Mouse (Mus musculus) MEL (cell line): ENCODE data around the gene Arhgap28. TPM values are rescaled to one million over a fixed set of nuclear protein-coding genes. Genes with fewer than 3 reads are reported as not detected.
A peak's percentile ranks its signal among the peaks of the same experiment; 100 is the strongest.

ENCODE experiments used
- DNase-seq: peaks from one replicate; pipeline ENCODE4 v3.0.0; 2011; ENCODE audit warnings: low read depth, low spot score
- H3K27ac ChIP-seq: 2 replicates; pipeline ENCODE4 v1.5.1; 2012; ENCODE audit warnings: low read depth, mild to moderate bottlenecking, control low read depth, low read length, moderate library complexity; ENCODE audit not compliant: control insufficient read depth
- H3K27me3 ChIP-seq, 2 experiments: fragments of 150-350 bp in 1 of 2; sonication (generic) in 1 of 2; 2 replicates each; pipeline ENCODE4 v1.6.1; 2012; ENCODE audit warnings: low read length in 2 of 2, mild to moderate bottlenecking in 2 of 2, improper control_type of control experiment in 1 of 2, moderate library complexity in 1 of 2; ENCODE audit not compliant: insufficient read depth in 2 of 2, control insufficient read depth in 1 of 2
- H3K36me3 ChIP-seq, 2 experiments: 2 replicates each; pipeline ENCODE4 v1.6.1; 2012 to 2014; ENCODE audit warnings: low read length in 2 of 2, improper control_type of control experiment in 1 of 2, inconsistent platforms in 1 of 2, mild to moderate bottlenecking in 1 of 2; ENCODE audit not compliant: insufficient read depth in 2 of 2, control insufficient read depth in 1 of 2
- H3K4me1 ChIP-seq, 2 experiments: fragments of 150-350 bp in 1 of 2; sonication (generic) in 1 of 2; 2 replicates each; pipeline ENCODE4 v1.6.1; 2012; ENCODE audit warnings: low read length in 2 of 2, improper control_type of control experiment in 1 of 2, mild to moderate bottlenecking in 1 of 2; ENCODE audit not compliant: insufficient read depth in 2 of 2, control insufficient read depth in 1 of 2
- H3K4me3 ChIP-seq, 2 experiments: fragments of 150-350 bp in 1 of 2; sonication (generic) in 1 of 2; 2 replicates each; pipeline ENCODE4 v1.5.1; 2012; ENCODE audit warnings: low read depth in 2 of 2, low read length in 2 of 2, mild to moderate bottlenecking in 2 of 2, moderate library complexity in 2 of 2, control low read depth in 1 of 2, improper control_type of control experiment in 1 of 2; ENCODE audit not compliant: control insufficient read depth in 1 of 2, insufficient read depth in 1 of 2
- H3K79me2 ChIP-seq: 2 replicates; pipeline ENCODE4 v1.6.1; 2012; ENCODE audit warnings: mild to moderate bottlenecking, low read length, moderate library complexity; ENCODE audit not compliant: control insufficient read depth, poor library complexity, insufficient read depth
- H3K9ac ChIP-seq: 2 replicates; pipeline ENCODE4 v1.6.1; 2012; ENCODE audit warnings: low read depth, mild to moderate bottlenecking, control low read depth, low read length, moderate library complexity; ENCODE audit not compliant: control insufficient read depth, poor library complexity, severe bottlenecking
- H3K9me3 ChIP-seq: fragments of 150-350 bp; sonication (generic); replicated peaks from 2 replicates; pipeline ENCODE4 v1.6.1; 2012; ENCODE audit warnings: mild to moderate bottlenecking, low read length, improper control_type of control experiment, moderate library complexity; ENCODE audit not compliant: insufficient read depth
- BHLHE40 ChIP-seq: IDR thresholded peaks from 2 replicates; pipeline ENCODE4 v1.6.1; 2012; ENCODE audit warnings: low read depth, mild to moderate bottlenecking, inconsistent platforms, low read length, improper control_type of control experiment, borderline replicate concordance
- CHD1 ChIP-seq: IDR thresholded peaks from 2 replicates; pipeline ENCODE4 v1.6.1; 2012; ENCODE audit warnings: low read depth, mild to moderate bottlenecking, inconsistent platforms, low read length, improper control_type of control experiment
- CHD2 ChIP-seq: IDR thresholded peaks from 2 replicates; pipeline ENCODE4 v1.6.1; 2011; ENCODE audit warnings: low read length, improper control_type of control experiment
- CTCF ChIP-seq, 3 experiments: IDR thresholded peaks in 2 of 3; conservative IDR thresholded peaks in 1 of 3; 2 replicates each; pipeline ENCODE4 v1.5.1; 2011 to 2012; ENCODE audit warnings: low read length in 3 of 3, low read depth in 2 of 3, mild to moderate bottlenecking in 2 of 3, improper control_type of control experiment in 1 of 3, inconsistent platforms in 1 of 3, mixed read lengths in 1 of 3, moderate library complexity in 1 of 3; ENCODE audit not compliant: control insufficient read depth in 1 of 3, insufficient read depth in 1 of 3, poor library complexity in 1 of 3, severe bottlenecking in 1 of 3
- E2F4 ChIP-seq: IDR thresholded peaks from 2 replicates; pipeline ENCODE4 v1.6.1; 2011; ENCODE audit warnings: low read depth, low read length, improper control_type of control experiment, borderline replicate concordance
- ELF1 ChIP-seq: IDR thresholded peaks from 2 replicates; pipeline ENCODE4 v1.6.1; 2014; ENCODE audit warnings: low read depth, mild to moderate bottlenecking, inconsistent platforms, low read length, improper control_type of control experiment, moderate library complexity
- ETS1 ChIP-seq: IDR thresholded peaks from 2 replicates; pipeline ENCODE4 v1.6.1; 2012; ENCODE audit warnings: low read depth, mild to moderate bottlenecking, inconsistent platforms, low read length, improper control_type of control experiment, moderate library complexity
- GABPA ChIP-seq: IDR thresholded peaks from 2 replicates; pipeline ENCODE4 v1.6.1; 2012; ENCODE audit warnings: low read depth, mild to moderate bottlenecking, inconsistent platforms, low read length, improper control_type of control experiment, moderate library complexity
- GATA1 ChIP-seq: IDR thresholded peaks from 2 replicates; pipeline ENCODE4 v1.6.1; 2011; ENCODE audit warnings: low read depth, low read length, improper control_type of control experiment
- HCFC1 ChIP-seq: IDR thresholded peaks from 2 replicates; pipeline ENCODE4 v1.6.1; 2012; ENCODE audit warnings: low read depth, mild to moderate bottlenecking, inconsistent platforms, low read length, improper control_type of control experiment, moderate library complexity
- JUND ChIP-seq: IDR thresholded peaks from 2 replicates; pipeline ENCODE4 v1.6.1; 2011; ENCODE audit warnings: low read depth, mild to moderate bottlenecking, improper control_type of control experiment, low read length
- KAT2A ChIP-seq: conservative IDR thresholded peaks from 2 replicates; pipeline ENCODE4 v1.6.1; 2012; ENCODE audit warnings: low read depth, low read length, improper control_type of control experiment, inconsistent platforms
- MAX ChIP-seq: IDR thresholded peaks from 2 replicates; pipeline ENCODE4 v1.6.1; 2011; ENCODE audit warnings: low read length, improper control_type of control experiment
- MAZ ChIP-seq: IDR thresholded peaks from 2 replicates; pipeline ENCODE4 v1.6.1; 2012; ENCODE audit warnings: low read depth, mild to moderate bottlenecking, inconsistent platforms, low read length, improper control_type of control experiment
- MEF2A ChIP-seq: IDR thresholded peaks from 2 replicates; pipeline ENCODE4 v1.6.1; 2014; ENCODE audit warnings: low read depth, mild to moderate bottlenecking, inconsistent platforms, low read length, improper control_type of control experiment; ENCODE audit not compliant: poor library complexity, insufficient replicate concordance, severe bottlenecking; ENCODE audit errors: extremely low read depth
- MXI1 ChIP-seq: IDR thresholded peaks from 2 replicates; pipeline ENCODE4 v1.6.1; 2011; ENCODE audit warnings: mild to moderate bottlenecking, low read depth, low read length, improper control_type of control experiment
- MYB ChIP-seq: IDR thresholded peaks from 2 replicates; pipeline ENCODE4 v1.6.1; 2011; ENCODE audit warnings: mild to moderate bottlenecking, low read depth, low read length, improper control_type of control experiment
- NELFE ChIP-seq: IDR thresholded peaks from 2 replicates; pipeline ENCODE4 v1.6.1; 2011; ENCODE audit warnings: low read depth, low read length, improper control_type of control experiment
- NRF1 ChIP-seq: IDR thresholded peaks from 2 replicates; pipeline ENCODE4 v1.6.1; 2014; ENCODE audit warnings: low read depth, mild to moderate bottlenecking, inconsistent platforms, low read length, improper control_type of control experiment, moderate library complexity; ENCODE audit not compliant: poor library complexity, insufficient read depth, severe bottlenecking
- POLR2A ChIP-seq, 2 experiments: IDR thresholded peaks; 2 replicates each; pipeline ENCODE4 v1.6.1; 2011 to 2012; ENCODE audit warnings: low read length in 2 of 2, mild to moderate bottlenecking in 2 of 2, control low read depth in 1 of 2, improper control_type of control experiment in 1 of 2, low read depth in 1 of 2, moderate library complexity in 1 of 2; ENCODE audit not compliant: control insufficient read depth in 1 of 2, insufficient read depth in 1 of 2, poor library complexity in 1 of 2
- RAD21 ChIP-seq: IDR thresholded peaks from 2 replicates; pipeline ENCODE4 v1.6.1; 2011; ENCODE audit warnings: mild to moderate bottlenecking, low read depth, low read length, improper control_type of control experiment
- RCOR1 ChIP-seq: IDR thresholded peaks from 2 replicates; pipeline ENCODE4 v1.6.1; 2012; ENCODE audit warnings: low read depth, mild to moderate bottlenecking, inconsistent platforms, low read length, improper control_type of control experiment
- TAL1 ChIP-seq: IDR thresholded peaks from 2 replicates; pipeline ENCODE4 v1.6.1; 2012; ENCODE audit warnings: mild to moderate bottlenecking, inconsistent platforms, low read length, moderate library complexity, mixed read lengths
- UBTF ChIP-seq: IDR thresholded peaks from 2 replicates; pipeline ENCODE4 v1.6.1; 2012; ENCODE audit warnings: low read depth, mild to moderate bottlenecking, inconsistent platforms, low read length, improper control_type of control experiment, moderate library complexity, borderline replicate concordance; ENCODE audit not compliant: insufficient read depth
- USF1 ChIP-seq: IDR thresholded peaks from 2 replicates; pipeline ENCODE4 v1.6.1; 2014; ENCODE audit warnings: low read depth, mild to moderate bottlenecking, inconsistent platforms, low read length, improper control_type of control experiment, moderate library complexity
- USF2 ChIP-seq, 2 experiments: IDR thresholded peaks; 2 replicates each; pipeline ENCODE4 v1.6.1; 2011 to 2012; ENCODE audit warnings: improper control_type of control experiment in 2 of 2, low read length in 2 of 2, borderline replicate concordance in 1 of 2, inconsistent platforms in 1 of 2, low read depth in 1 of 2, mild to moderate bottlenecking in 1 of 2; ENCODE audit not compliant: insufficient read depth in 1 of 2
- ZC3H11A ChIP-seq: IDR thresholded peaks from 2 replicates; pipeline ENCODE4 v1.6.1; 2012; ENCODE audit warnings: low read depth, mild to moderate bottlenecking, inconsistent platforms, low read length, improper control_type of control experiment
- ZKSCAN1 ChIP-seq: IDR thresholded peaks from 2 replicates; pipeline ENCODE4 v1.6.1; 2012; ENCODE audit warnings: low read depth, mild to moderate bottlenecking, inconsistent platforms, low read length, improper control_type of control experiment, moderate library complexity
- ZMIZ1 ChIP-seq: IDR thresholded peaks from 2 replicates; pipeline ENCODE4 v1.6.1; 2012; ENCODE audit warnings: low read depth, mild to moderate bottlenecking, inconsistent platforms, low read length, improper control_type of control experiment, moderate library complexity
- ZNF384 ChIP-seq: IDR thresholded peaks from 2 replicates; pipeline ENCODE4 v1.6.1; 2012; ENCODE audit warnings: low read depth, mild to moderate bottlenecking, inconsistent platforms, low read length, improper control_type of control experiment
- polyA plus RNA-seq, 2 experiments: library from polyadenylated mRNA; stranded (reverse) in 1 of 2; unstranded in 1 of 2; fragments of >175 nt in 1 of 2; fragments of >200 nt in 1 of 2; gene quantifications; 2 replicates each; pipeline versions ENCODE4 v1.2.1 to v1.2.4; 2012; ENCODE audit warnings: low replicate concordance in 2 of 2, low read depth in 1 of 2; ENCODE audit not compliant: insufficient read length in 2 of 2, insufficient read depth in 1 of 2, missing spikeins in 1 of 2
- total RNA-seq: library from RNA; depleted of rRNA; stranded (reverse); fragments of 300-350 nt; gene quantifications from 2 replicates; pipeline ENCODE4 v1.2.3, GENCODE M21; 2012

Gene Arhgap28
- total and polyA plus RNA-seq, 3 experiments: not detected

DNA sequence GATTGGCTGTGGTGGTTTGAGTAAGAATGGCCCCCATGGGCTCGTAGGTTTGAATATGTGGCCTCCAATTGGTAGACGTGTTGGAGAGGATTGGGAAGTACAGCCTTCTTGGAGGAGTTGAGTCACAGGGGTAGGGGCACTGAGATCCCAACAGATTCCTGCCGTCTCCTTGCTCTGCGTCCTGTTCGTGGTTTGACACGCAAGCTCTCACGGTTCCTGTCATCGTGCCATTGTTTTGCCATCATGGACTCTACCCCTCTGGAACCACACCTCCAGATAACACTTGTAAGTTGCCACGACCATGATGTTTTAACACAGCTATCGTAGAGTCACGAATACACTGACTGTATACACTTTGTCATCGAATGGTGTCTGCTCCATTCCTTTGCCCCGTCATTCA lies 165.0 kb downstream of the Arhgap28 start:
- Histone ChIP-seq H3K4me3 (no peak overlapping the region), H3K9me3 (no peaks in the 10 kb centered on the region), H3K9ac (no peak overlapping the region), H3K4me1 (no peaks in the 10 kb centered on the region), H3K27ac (no peak overlapping the region), H3K79me2 (no peaks in the 10 kb centered on the region), H3K36me3 (no peaks in the 10 kb centered on the region), H3K27me3 (no peaks in the 10 kb centered on the region)
- DNase-seq: no peak
- TF ChIP-seq ETS1: no peak
- TF ChIP-seq MAZ: no peak
- TF ChIP-seq ELF1: no peak
- no peak for TF ChIP-seq HCFC1
- TF ChIP-seq GATA1: no peak
- TF ChIP-seq CHD2: no peak
- TF ChIP-seq ZC3H11A: no peak
- TF ChIP-seq MYB: no peak
- no peak for TF ChIP-seq TAL1
- TF ChIP-seq USF1: no peak
- no peak for TF ChIP-seq JUND
- no peak for TF ChIP-seq E2F4
- no peak for TF ChIP-seq ZMIZ1
- TF ChIP-seq NRF1: no peak
- TF ChIP-seq USF2 (IDR thresholded peaks at IDR 0.05; ENCODE audit: borderline replicate concordance in 1 of 2, insufficient read depth in 1 of 2, low read depth in 1 of 2, low read length in 2 of 2): no peak
- no peak for TF ChIP-seq MXI1
- TF ChIP-seq ZNF384: no peak

- Histone ChIP-seq H3K27me3 (no peaks in the 10 kb centered on the region), H3K4me1 (no peaks in the 10 kb centered on the region), H3K79me2 (no peaks in the 10 kb centered on the region), H3K4me3 (no peak overlapping the region), H3K9ac (no peak overlapping the region), H3K36me3 (no peaks in the 10 kb centered on the region), H3K9me3 (no peaks in the 10 kb centered on the region), H3K27ac (no peak overlapping the region)
- peak; percentile 15 for DNase-seq
- TF ChIP-seq JUND: no peak
- no peak for TF ChIP-seq CHD2
- no peak for TF ChIP-seq MAZ
- TF ChIP-seq NRF1: no peak
- TF ChIP-seq TAL1: no peak
- TF ChIP-seq MAX: no peak
- no peak for TF ChIP-seq ELF1
- peak; percentile 27 to 46 (median 40); a peak in 5 of 6 replicates for TF ChIP-seq CTCF (IDR thresholded peaks at IDR 0.05 in 2 of 3, conservative IDR thresholded peaks at IDR 0.05 in 1 of 3; ENCODE audit: control insufficient read depth in 1 of 3, insufficient read depth in 1 of 3, low read depth in 2 of 3, low read length in 3 of 3, poor library complexity in 1 of 3, severe bottlenecking in 1 of 3)
- no peak for TF ChIP-seq POLR2A (IDR thresholded peaks at IDR 0.05; ENCODE audit: control insufficient read depth in 1 of 2, insufficient read depth in 1 of 2, low read depth in 1 of 2, low read length in 2 of 2, poor library complexity in 1 of 2)
- no peak for TF ChIP-seq BHLHE40
- TF ChIP-seq MEF2A: no peak
- peak; percentile 40 for TF ChIP-seq RAD21
- no peak for TF ChIP-seq UBTF
- no peak for TF ChIP-seq CHD1
- no peak for TF ChIP-seq NELFE
- TF ChIP-seq KAT2A: no peak
- TF ChIP-seq GABPA: no peak
- TF ChIP-seq ZMIZ1: no peak
- no peak for TF ChIP-seq ETS1
- TF ChIP-seq ZKSCAN1: no peak
- TF ChIP-seq RCOR1: no peak
- no peak for TF ChIP-seq E2F4
Measured at GRCm38 (mm10) chr17:67837351-67838090, 166.4 kb downstream of the Arhgap28 start.
